Mouse (Mus musculus) lung, adult 2 months (tissue): Measurements from ENCODE around the gene Gm6020. TPM values are rescaled to one million over a fixed set of nuclear protein-coding genes. Genes with fewer than 3 reads are reported as not detected.

ENCODE experiments used
- DNase-seq: peaks from one replicate; pipeline ENCODE4 v3.0.0; 2022
- H3K4me1 ChIP-seq: fragments of 200-500 bp; 2 replicates; pipeline ENCODE4 v1.6.1; 2011; ENCODE audit warnings: low read length; ENCODE audit not compliant: control insufficient read depth, insufficient read depth
- H3K4me3 ChIP-seq: fragments of 200-500 bp; replicated peaks from 2 replicates; pipeline ENCODE3; 2011; ENCODE audit warnings: low read depth, mild to moderate bottlenecking, control low read depth, low read length; ENCODE audit errors: extremely low read depth
- CTCF ChIP-seq: fragments of 200-500 bp; IDR thresholded peaks from 2 replicates; pipeline ENCODE4 v1.5.1; 2011; ENCODE audit warnings: mild to moderate bottlenecking, low read length, control low read depth; ENCODE audit not compliant: insufficient read depth
- POLR2A ChIP-seq: fragments of 200-500 bp; IDR thresholded peaks from 2 replicates; pipeline ENCODE4 v1.6.1; 2011; ENCODE audit warnings: low read depth, mild to moderate bottlenecking, control low read depth, low read length, borderline replicate concordance; ENCODE audit errors: extremely low read depth
- WGBS: fragments of 180-500 bp; shearing (Covaris S2); methylation state at CpG from one replicate; pipeline ENCODE4 v1.1.7; 2018; 5-methylcytosine and 5-hydroxymethylcytosine counted together
- polyA plus RNA-seq: library from polyadenylated mRNA; depleted of rRNA; stranded (reverse); fragments of >200 nt; gene quantifications from 2 replicates; pipeline ENCODE4 v1.2.3, GENCODE M21; 2012; rRNA removed

Gene Gm6020
- polyA plus RNA-seq, 1 experiment: not detected

GRCm38 (mm10) chr19:61223706-61224328 is 40.1 kb downstream of the Gm6020 start:
- no peak for TF ChIP-seq CTCF
- TF ChIP-seq POLR2A: no peak
- WGBS: 90% methylated on average over 6 of the region's 6 CpGs

GRCm38 (mm10) chr19:61224678-61225525 is 41.2 kb downstream of the Gm6020 start:
- TF ChIP-seq CTCF (no peak), POLR2A (no peak)
- DNase-seq: no peak
- H3K4me1 ChIP-seq: peaks cover 3% of the 10 kb centered on the region; the same call in 1 of the 2 replicates
- no peak overlapping the region for H3K4me3 ChIP-seq
- WGBS: 34% methylated on average over 53 of the region's 53 CpGs

More at GRCm38 (mm10) chr19:61223706-61224328, 40.1 kb downstream of the Gm6020 start:
- peaks cover 3% of the 10 kb centered on the region; the same call in 1 of the 2 replicates for H3K4me1 ChIP-seq
- no peak overlapping the region for H3K4me3 ChIP-seq
- no peak for DNase-seq

GRCm38 (mm10) chr19:61225526-61226400 is 42.1 kb downstream of the Gm6020 start:
- 8% methylated on average over 70 of the region's 70 CpGs for WGBS
- peaks cover 3% of the 10 kb centered on the region; the same call in 1 of the 2 replicates for H3K4me1 ChIP-seq
- peak; percentile 45 for DNase-seq
- peak overlapping the region; percentile 87 for H3K4me3 ChIP-seq
- no peak for TF ChIP-seq POLR2A
- no peak for TF ChIP-seq CTCF

GRCm38 (mm10) chr19:61226401-61226927 is 42.8 kb downstream of the Gm6020 start:
- no peak for DNase-seq
- TF ChIP-seq CTCF (no peak), POLR2A (no peak)
- H3K4me1 ChIP-seq: peaks cover 3% of the 10 kb centered on the region; the same call in 1 of the 2 replicates
- 2% methylated on average over 71 of the region's 71 CpGs for WGBS
- peak overlapping the region; percentile 87 for H3K4me3 ChIP-seq

- peaks cover 3% of the 10 kb centered on the region; the same call in 1 of the 2 replicates for H3K4me1 ChIP-seq
- TF ChIP-seq CTCF: no peak
- TF ChIP-seq POLR2A: peak; percentile 49; the same call in 1 of the 2 replicates
- DNase-seq: peak; percentile 66
- peak overlapping the region; percentile 87 for H3K4me3 ChIP-seq
- WGBS: 3% methylated on average over 70 of the region's 71 CpGs
Measured at GRCm38 (mm10) chr19:61226928-61227854, 43.5 kb downstream of the Gm6020 start.

- peaks cover 3% of the 10 kb centered on the region; the same call in 1 of the 2 replicates for H3K4me1 ChIP-seq
- TF ChIP-seq POLR2A: peak; percentile 64; the same call in 1 of the 2 replicates
- TF ChIP-seq CTCF: no peak
- WGBS: 53% methylated on average over 36 of the region's 36 CpGs
- H3K4me3 ChIP-seq: peak within 1 kb of the TSS; percentile 87
- peak; percentile 9 for DNase-seq
Measured at GRCm38 (mm10) chr19:61227941-61228701, 44.4 kb downstream of the Gm6020 start, which contains the start of gene Csf2ra. Gene Csf2ra, minus strand, starts transcription at chr19:61228429.

Other genes starting within 250 kb of the Gm6020 start
- gene Zfp950, start 43.0 kb upstream of the Gm6020 start, polyA plus RNA-seq: 3.5 and 5.7 TPM in 2 replicates
- not detected in 2 replicates for gene Gm7102, start 7.6 kb upstream of the Gm6020 start, polyA plus RNA-seq
- 317 and 417 TPM in 2 replicates for gene Csf2ra, start 44.5 kb downstream of the Gm6020 start, polyA plus RNA-seq
- gene Gm21060, start 113.2 kb downstream of the Gm6020 start, polyA plus RNA-seq: not detected in 2 replicates